Mouse (Mus musculus) adrenal gland, adult 8-10 months (tissue): ENCODE measurements around the gene Ostm1. TPM values are rescaled to one million over a fixed set of nuclear protein-coding genes. Genes with fewer than 3 reads are reported as not detected.

Experiments
- DNase-seq: peaks from one replicate; pipeline ENCODE4 v3.0.0; 2022
- total RNA-seq, 4 experiments: library from RNA; stranded (reverse); gene quantifications; 2 replicates each; pipeline ENCODE4 v1.2.4; 2022

Gene Ostm1
- total RNA-seq, result 10 to 100 TPM; 31.6 to 39.0 (median 36.8) TPM

DNA sequence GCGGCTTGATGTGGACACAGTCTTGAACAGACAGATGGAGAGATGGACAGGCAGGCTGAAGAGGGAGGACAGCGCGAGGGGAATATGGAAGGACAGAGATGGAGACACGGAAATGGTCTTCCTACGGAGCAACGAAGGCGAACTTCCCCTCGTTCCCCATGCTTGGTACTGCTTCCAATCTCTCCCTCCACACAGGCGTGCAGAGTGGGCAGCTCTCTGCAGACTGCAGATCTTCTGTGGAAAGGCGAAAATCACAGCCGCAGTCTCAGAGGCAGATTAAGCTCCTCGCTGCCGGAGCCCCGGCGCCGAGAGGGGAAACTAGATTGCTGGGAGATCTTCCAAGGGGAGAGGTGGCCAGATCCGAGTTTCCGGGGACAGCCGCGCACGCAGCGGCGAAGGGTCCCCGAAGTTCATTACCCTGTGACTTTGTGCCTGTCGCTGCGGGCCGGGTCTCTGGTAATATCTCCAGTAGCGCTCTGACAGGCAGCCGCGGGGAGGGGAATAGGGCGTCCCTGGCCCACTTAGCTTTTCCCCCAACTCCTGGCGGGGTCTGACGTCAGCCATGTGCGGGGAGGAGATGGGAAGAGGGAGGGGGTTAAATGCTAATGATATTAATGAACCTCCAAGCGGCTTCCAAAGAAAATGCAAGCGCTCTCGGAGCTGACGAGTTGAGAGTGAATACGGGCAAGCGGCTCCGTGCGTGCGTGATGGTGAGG lies at the start of gene Ostm1, which contains the start of gene Nr2e1:
Gene Ostm1 (plus strand): TSS at position 666 of the 716 bp plus-strand sequence.
Gene Nr2e1 (minus strand): TSS at position 476 of the 716 bp plus-strand sequence.
- no peak for DNase-seq

GRCm38 (mm10) chr10:42533836-42534453 lies 49.7 kb upstream of the Ostm1 start:
- DNase-seq, result no peak

- DNase-seq, result no peak
These were observed 45.9 kb upstream of the Ostm1 start for GRCm38 (mm10) chr10:42537571-42538316.

- no peak for DNase-seq
These were observed 37.7 kb upstream of the Ostm1 start for GRCm38 (mm10) chr10:42545707-42546503.

GRCm38 (mm10) chr10:42546507-42546906 lies 37.1 kb upstream of the Ostm1 start:
- no peak for DNase-seq

DNA sequence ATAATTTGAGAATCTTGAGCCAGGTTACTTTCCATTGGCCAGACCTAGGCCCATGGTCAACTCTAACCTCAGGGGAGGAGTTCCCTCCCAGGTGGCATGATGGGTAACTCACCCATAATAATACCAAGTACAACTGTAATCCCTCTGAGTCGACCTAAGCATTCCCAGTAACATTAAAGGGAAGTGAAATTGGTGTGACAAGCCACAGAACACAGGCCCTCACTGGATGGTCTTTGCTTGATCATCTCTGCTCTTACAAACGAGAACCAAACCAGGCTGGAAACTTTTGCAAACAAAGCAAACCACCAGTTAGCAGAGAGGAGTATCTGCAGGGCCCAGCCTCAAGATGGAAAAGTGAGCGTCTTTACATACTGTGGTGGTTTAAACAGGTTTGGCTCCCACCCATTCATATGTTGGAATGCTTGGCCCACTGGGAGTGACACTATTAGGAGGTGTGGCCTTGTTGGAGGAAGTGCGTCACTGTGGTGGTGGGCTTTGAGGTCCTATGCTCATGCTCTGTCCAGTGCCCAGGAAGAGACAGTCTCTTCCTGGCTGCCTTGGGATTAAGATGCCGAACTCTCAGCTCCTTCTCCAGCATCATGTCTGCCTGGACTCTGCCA lies 23.9 kb upstream of the Ostm1 start:
- DNase-seq, result no peak

GRCm38 (mm10) chr10:42562272-42562671 lies 21.4 kb upstream of the Ostm1 start:
- DNase-seq, result peak; percentile 37

DNA sequence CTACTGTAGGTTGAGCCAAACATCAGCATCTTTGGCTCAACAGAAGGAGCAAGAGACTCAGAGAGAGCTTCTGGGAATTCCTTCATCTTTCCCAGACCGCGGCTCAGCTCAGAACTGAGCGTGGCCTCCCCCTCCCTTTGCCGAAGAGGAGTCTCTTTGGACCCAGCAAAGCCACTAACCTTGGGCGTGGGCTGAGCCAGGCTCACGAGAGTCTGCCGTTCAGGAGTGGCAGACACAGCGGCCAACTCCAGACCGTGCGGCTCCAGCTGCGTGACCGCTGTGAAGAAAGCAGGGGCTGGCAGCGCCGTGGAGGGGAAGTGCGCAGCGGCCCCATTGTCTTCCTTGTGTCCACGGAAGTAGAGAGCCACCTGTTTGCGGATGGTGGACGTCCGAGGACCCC lies 11.1 kb upstream of the Ostm1 start:
- no peak for DNase-seq

DNA sequence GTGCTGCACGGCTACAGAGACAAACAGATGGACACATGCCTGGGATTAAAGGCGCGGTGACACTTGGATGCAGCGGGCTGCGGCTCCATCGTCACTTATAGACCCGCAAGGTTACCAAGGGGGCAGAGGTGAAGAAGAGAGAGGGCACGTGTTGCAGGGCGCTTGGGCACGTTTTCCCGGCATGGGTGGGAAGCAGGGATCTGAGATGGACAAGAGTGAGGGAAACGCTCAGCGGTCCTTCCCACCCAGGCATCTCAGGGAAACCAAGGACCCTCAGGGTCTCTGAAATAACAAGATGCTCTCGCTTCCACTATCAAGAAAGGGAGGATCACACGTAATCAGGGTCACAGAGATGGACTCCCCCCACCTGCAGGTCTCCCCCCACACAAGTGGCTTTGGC lies 10.7 kb upstream of the Ostm1 start:
- no peak for DNase-seq

DNA sequence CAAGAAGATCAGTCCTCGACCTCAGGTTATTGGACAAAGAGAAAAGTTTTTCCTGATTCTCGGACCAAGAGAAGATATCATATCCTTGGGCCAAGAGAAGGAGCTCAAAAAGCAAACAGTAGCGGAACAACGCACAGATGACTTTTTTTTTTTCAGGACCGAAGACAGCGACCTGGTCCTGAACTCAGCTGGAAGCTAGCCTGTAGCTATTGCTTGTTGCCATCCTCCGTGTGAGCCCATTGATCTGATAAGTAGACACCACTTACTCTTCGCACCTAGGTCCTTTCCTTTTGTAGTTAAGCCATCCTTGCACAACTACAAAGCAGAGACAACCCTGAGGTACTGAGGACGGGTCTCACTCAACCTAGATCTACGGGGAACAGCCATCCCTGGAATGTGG lies 9.0 kb upstream of the Ostm1 start:
- DNase-seq, result no peak

- DNase-seq, result no peak
These were observed 5.9 kb upstream of the Ostm1 start for GRCm38 (mm10) chr10:42577525-42578280.

- no peak for DNase-seq
These were observed 5.3 kb upstream of the Ostm1 start for GRCm38 (mm10) chr10:42578281-42578675.

- DNase-seq, result no peak
These were observed 4.7 kb upstream of the Ostm1 start for GRCm38 (mm10) chr10:42578698-42579474.

- no peak for DNase-seq
These were observed 4.0 kb upstream of the Ostm1 start for GRCm38 (mm10) chr10:42579475-42580130.

GRCm38 (mm10) chr10:42580131-42580950 lies 3.3 kb upstream of the Ostm1 start:
- DNase-seq, result no peak

- no peak for DNase-seq
These were observed 2.7 kb upstream of the Ostm1 start for GRCm38 (mm10) chr10:42580951-42581277.

- DNase-seq, result no peak
These were observed 1.7 kb upstream of the Ostm1 start for GRCm38 (mm10) chr10:42581694-42582565.

DNA sequence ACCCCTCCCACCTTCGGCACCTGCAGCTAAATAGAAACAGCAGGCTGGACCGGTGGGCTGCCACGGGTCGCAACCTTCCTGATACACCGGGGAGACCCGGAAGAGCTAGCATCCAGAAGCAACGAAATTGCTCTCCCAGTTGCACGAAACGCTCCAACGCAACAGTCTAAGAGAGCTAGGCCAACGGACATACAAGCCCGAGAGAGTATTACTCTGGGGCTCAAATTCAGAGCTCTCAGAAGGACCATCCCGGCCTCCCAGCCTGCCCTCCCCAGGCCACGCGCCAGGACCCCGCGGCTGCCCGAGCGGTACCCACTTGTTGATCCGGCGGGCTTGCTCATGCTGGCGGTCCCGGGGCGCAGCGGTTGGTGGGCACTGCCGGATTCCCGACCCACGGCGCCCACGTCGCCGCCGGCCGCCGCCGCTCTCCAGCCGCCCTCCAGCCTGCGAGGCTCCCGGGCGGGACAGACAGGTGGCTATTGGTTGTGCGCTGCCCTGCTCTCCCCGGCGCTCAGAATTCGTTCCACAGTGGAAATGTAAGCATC lies 984 bp upstream of the Ostm1 start:
- no peak for DNase-seq
